Mouse (Mus musculus): ENCODE data around the gene Cfap73.

Cfap73 gene

GRCm38 (mm10) chr5:120579898-120580626, 54.0 kb downstream of the Cfap73 start:
- DNase-seq, result peak in 1 of 2 experiments; percentile 72

DNA sequence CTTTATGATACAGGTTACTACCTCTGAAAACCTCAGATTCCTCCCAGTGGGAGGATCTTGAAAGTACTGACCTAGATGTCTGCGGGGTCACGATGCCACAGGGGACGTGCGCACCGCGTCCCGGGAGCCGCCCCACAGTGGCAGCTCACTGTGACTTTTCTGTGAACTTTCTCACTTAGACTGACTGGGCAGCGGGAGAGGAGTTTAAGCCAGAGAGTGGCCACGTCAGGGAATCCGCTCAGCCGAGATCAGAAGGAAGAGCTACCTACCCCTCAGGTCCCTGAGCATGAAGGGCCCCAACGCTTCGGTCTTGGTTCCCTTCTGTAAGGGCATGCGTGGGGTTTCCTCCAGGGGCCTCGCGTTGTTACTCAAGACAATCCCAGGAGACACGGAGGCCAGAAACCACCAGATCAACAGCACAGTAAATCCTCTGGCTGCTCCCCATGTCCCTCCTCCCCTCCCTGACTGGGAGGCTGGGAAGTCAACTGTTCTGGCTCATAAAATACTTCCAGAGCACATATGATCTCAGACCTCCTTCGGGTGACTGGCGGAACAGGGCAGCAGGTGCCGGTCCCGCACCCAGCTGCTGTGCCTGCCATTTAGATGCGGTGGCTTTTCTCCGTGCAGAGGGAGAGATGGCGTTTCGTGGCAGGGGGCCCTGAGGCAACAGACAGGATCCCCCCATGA, 54.7 kb downstream of the Cfap73 start:
- DNase-seq, result peak; percentile 66 to 89

- peak; percentile 82 to 85 for DNase-seq
Observed at GRCm38 (mm10) chr5:120578504-120579081, 55.4 kb downstream of the Cfap73 start.
